Mouse (Mus musculus) spleen, adult 2 months (tissue): ENCODE data around the gene Spats2l. TPM values are rescaled to one million over a fixed set of nuclear protein-coding genes. Genes with fewer than 3 reads are reported as not detected.

Experiments
- DNase-seq, 2 experiments: peaks; one replicate each; pipeline versions ENCODE4 v3.0.0 to v3.0.0-alpha.2; 2012 to 2021; ENCODE audit warnings: low spot score in 2 of 2, low read depth in 1 of 2
- H3K27ac ChIP-seq: fragments of 200-500 bp; 2 replicates; pipeline ENCODE4 v1.5.1; 2012; ENCODE audit warnings: low read length, inconsistent platforms; ENCODE audit not compliant: insufficient read depth
- H3K27me3 ChIP-seq: fragments of 200-500 bp; 2 replicates; pipeline ENCODE4 v1.6.1; 2012; ENCODE audit warnings: mild to moderate bottlenecking, moderate library complexity, low read length, inconsistent platforms; ENCODE audit not compliant: control insufficient read depth, insufficient read depth
- H3K36me3 ChIP-seq: fragments of 200-500 bp; 2 replicates; pipeline ENCODE4 v1.6.1; 2012; ENCODE audit warnings: mild to moderate bottlenecking, low read length, inconsistent platforms; ENCODE audit not compliant: control insufficient read depth, insufficient read depth
- H3K4me1 ChIP-seq: fragments of 200-500 bp; 2 replicates; pipeline ENCODE4 v1.6.1; 2011; ENCODE audit warnings: inconsistent platforms; ENCODE audit not compliant: control insufficient read depth, insufficient read depth, insufficient read length
- H3K4me3 ChIP-seq: fragments of 200-500 bp; 2 replicates; pipeline ENCODE4 v1.5.1; 2011; ENCODE audit warnings: mild to moderate bottlenecking, inconsistent platforms; ENCODE audit not compliant: insufficient read depth, insufficient read length; ENCODE audit errors: extremely low read depth
- CTCF ChIP-seq: fragments of 200-500 bp; IDR thresholded peaks from 2 replicates; pipeline ENCODE4 v1.5.1; 2011; ENCODE audit warnings: mild to moderate bottlenecking, inconsistent platforms; ENCODE audit not compliant: insufficient read depth, insufficient read length, insufficient replicate concordance; ENCODE audit errors: extremely low read depth
- POLR2A ChIP-seq: fragments of 200-500 bp; IDR thresholded peaks from 2 replicates; pipeline ENCODE4 v1.6.1; 2011; ENCODE audit warnings: low read depth, low read length, inconsistent platforms
- WGBS: fragments of 180-500 bp; shearing (Covaris S2); methylation state at CpG from one replicate; pipeline ENCODE4 v1.1.7; 2018; 5-methylcytosine and 5-hydroxymethylcytosine counted together
- polyA plus RNA-seq: library from polyadenylated mRNA; depleted of rRNA; stranded (reverse); fragments of >200 nt; gene quantifications from 2 replicates; pipeline ENCODE4 v1.2.3, GENCODE M21; 2012

The Spats2l gene
- polyA plus RNA-seq, 1 experiment, result 1.1 TPM

- H3K27ac ChIP-seq, result no peak overlapping the region
- H3K4me3 ChIP-seq, result no peak overlapping the region
- 85% methylated on average over 7 of the region's 7 CpGs for WGBS
- H3K4me1 ChIP-seq, result no peaks in the 10 kb centered on the region
- H3K27me3 ChIP-seq, result no peaks in the 10 kb centered on the region
- DNase-seq, result no peak
- no peak for TF ChIP-seq POLR2A
- TF ChIP-seq CTCF, result no peak
- no peaks in the 10 kb centered on the region for H3K36me3 ChIP-seq
Observed at GRCm38 (mm10) chr1:57941095-57941494, 167.1 kb downstream of the Spats2l start.

GRCm38 (mm10) chr1:57941734-57942133 is 167.8 kb downstream of the Spats2l start:
- Histone ChIP-seq H3K27me3 (no peaks in the 10 kb centered on the region), H3K4me1 (no peaks in the 10 kb centered on the region), H3K36me3 (no peaks in the 10 kb centered on the region), H3K27ac (no peak overlapping the region), H3K4me3 (no peak overlapping the region)
- WGBS, result 85% methylated on average over 11 of the region's 11 CpGs
- TF ChIP-seq POLR2A (no peak), CTCF (no peak)
- no peak for DNase-seq

- Histone ChIP-seq H3K36me3 (no peaks in the 10 kb centered on the region), H3K4me3 (no peak overlapping the region), H3K27me3 (no peaks in the 10 kb centered on the region), H3K4me1 (no peaks in the 10 kb centered on the region), H3K27ac (no peak overlapping the region)
- DNase-seq, result no peak
- 90% methylated on average over 6 of the region's 6 CpGs for WGBS
- TF ChIP-seq POLR2A (no peak), CTCF (no peak)
Observed at GRCm38 (mm10) chr1:57942215-57942614, 168.3 kb downstream of the Spats2l start.

GRCm38 (mm10) chr1:57947552-57948347 is 173.8 kb downstream of the Spats2l start:
- Histone ChIP-seq H3K4me3 (no peak overlapping the region), H3K27ac (no peak overlapping the region), H3K27me3 (no peaks in the 10 kb centered on the region), H3K36me3 (no peaks in the 10 kb centered on the region), H3K4me1 (no peaks in the 10 kb centered on the region)
- 51% methylated on average over 2 of the region's 2 CpGs for WGBS
- no peak for DNase-seq
- no peak for TF ChIP-seq CTCF
- no peak for TF ChIP-seq POLR2A

GRCm38 (mm10) chr1:57949195-57949594 is 175.2 kb downstream of the Spats2l start:
- H3K36me3 ChIP-seq, result peaks cover 2% of the 10 kb centered on the region; the same call in 1 of the 2 replicates
- no peak overlapping the region for H3K4me3 ChIP-seq
- DNase-seq, result no peak
- no peaks in the 10 kb centered on the region for H3K4me1 ChIP-seq
- no peak overlapping the region for H3K27ac ChIP-seq
- TF ChIP-seq POLR2A, result no peak
- TF ChIP-seq CTCF, result no peak
- H3K27me3 ChIP-seq, result no peaks in the 10 kb centered on the region
- 8% methylated on average over 1 of the region's 1 CpGs for WGBS

GRCm38 (mm10) chr1:57949716-57950115 is 175.8 kb downstream of the Spats2l start:
- 84% methylated on average over 5 of the region's 5 CpGs for WGBS
- TF ChIP-seq CTCF (no peak), POLR2A (no peak)
- no peaks in the 10 kb centered on the region for H3K4me1 ChIP-seq

GRCm38 (mm10) chr1:57952509-57952908 is 178.5 kb downstream of the Spats2l start:
- no peaks in the 10 kb centered on the region for H3K27me3 ChIP-seq
- DNase-seq, result no peak
- H3K36me3 ChIP-seq, result peaks cover 12% of the 10 kb centered on the region
- H3K27ac ChIP-seq, result no peak overlapping the region
- 93% methylated on average over 4 of the region's 4 CpGs for whole genome bisulfite sequencing
- no peaks in the 10 kb centered on the region for H3K4me1 ChIP-seq
- no peak for TF ChIP-seq POLR2A
- H3K4me3 ChIP-seq, result no peak overlapping the region

More at GRCm38 (mm10) chr1:57949716-57950115, 175.8 kb downstream of the Spats2l start:
- Histone ChIP-seq H3K27me3 (no peaks in the 10 kb centered on the region), H3K27ac (no peak overlapping the region), H3K36me3 (peaks cover 2% of the 10 kb centered on the region; the same call in 1 of the 2 replicates), H3K4me3 (no peak overlapping the region)
- DNase-seq, result no peak
